Mouse (Mus musculus): Measurements from ENCODE around the gene Wdr93. TPM values are rescaled to one million over a fixed set of nuclear protein-coding genes. Genes with fewer than 3 reads are reported as not detected.
A peak's percentile ranks its signal among the peaks of the same experiment; 100 is the strongest.

The Wdr93 gene
- polyA plus RNA-seq (2012; ENCODE audit: insufficient read depth, insufficient read length, missing spikeins): not detected in 2 replicates

GRCm38 (mm10) chr7:79742659-79743536 lies at the start of gene Wdr93, which contains the start of gene Pex11a:
Gene Wdr93, plus strand, starts transcription at chr7:79743163.
Gene Pex11a, minus strand, starts transcription at chr7:79743131.
- H3K27ac ChIP-seq (ENCODE audit: insufficient read depth, low read depth, low read length): no peak within 1 kb of the TSS
- TF ChIP-seq CTCF (IDR thresholded peaks at IDR 0.05; ENCODE audit: low read depth, low read length) (no peak), POLR2A (IDR thresholded peaks at IDR 0.05; ENCODE audit: borderline replicate concordance, low read depth, low read length) (no peak)
- peaks cover 17% of the 10 kb centered on the region for H3K4me1 ChIP-seq (ENCODE audit: control insufficient read depth, insufficient read depth, low read length)
- peak within 1 kb of the TSS; percentile 88 for H3K4me3 ChIP-seq (ENCODE audit: insufficient read depth, low read length)

GRCm38 (mm10) chr7:79696495-79696894 lies 46.5 kb upstream of the Wdr93 start:
- H3K4me1 ChIP-seq (ENCODE audit: control insufficient read depth, insufficient read depth, low read length): peaks cover 5% of the 10 kb centered on the region; the same call in 1 of the 2 replicates
- no peak overlapping the region for H3K27ac ChIP-seq (ENCODE audit: insufficient read depth, low read depth, low read length)
- H3K4me3 ChIP-seq (ENCODE audit: insufficient read depth, low read length): no peak overlapping the region
- TF ChIP-seq POLR2A (IDR thresholded peaks at IDR 0.05; ENCODE audit: borderline replicate concordance, low read depth, low read length): no peak
- no peak for TF ChIP-seq CTCF (IDR thresholded peaks at IDR 0.05; ENCODE audit: low read depth, low read length)

GRCm38 (mm10) chr7:79702755-79703154 lies 40.2 kb upstream of the Wdr93 start:
- Histone ChIP-seq H3K4me3 (ENCODE audit: insufficient read depth, low read length) (no peak overlapping the region), H3K4me1 (ENCODE audit: control insufficient read depth, insufficient read depth, low read length) (no peaks in the 10 kb centered on the region)
- TF ChIP-seq CTCF (IDR thresholded peaks at IDR 0.05; ENCODE audit: low read depth, low read length) (no peak), POLR2A (IDR thresholded peaks at IDR 0.05; ENCODE audit: borderline replicate concordance, low read depth, low read length) (no peak)

DNA sequence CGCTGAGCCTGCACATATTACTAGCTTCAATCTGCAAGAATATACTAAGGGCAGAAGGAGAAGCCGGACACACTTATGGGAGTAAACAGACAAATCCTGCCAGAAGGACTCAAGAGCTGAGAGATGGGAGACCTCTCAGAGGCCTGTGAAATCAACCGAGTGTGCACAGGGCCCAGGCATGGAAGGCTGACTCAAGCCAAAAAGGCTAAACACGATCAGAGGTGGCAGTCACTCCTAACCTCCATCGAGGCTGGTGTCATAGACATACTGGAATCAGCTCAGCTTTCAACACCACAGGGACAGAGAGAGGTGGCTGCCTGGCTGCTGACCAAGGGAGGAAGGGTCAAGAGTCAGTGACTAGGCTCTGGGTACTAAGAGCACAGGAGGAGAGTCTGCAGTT lies 37.8 kb upstream of the Wdr93 start:
- Histone ChIP-seq H3K4me3 (ENCODE audit: insufficient read depth, low read length) (no peak overlapping the region), H3K4me1 (ENCODE audit: control insufficient read depth, insufficient read depth, low read length) (no peaks in the 10 kb centered on the region), H3K27ac (ENCODE audit: insufficient read depth, low read depth, low read length) (no peak overlapping the region)
- TF ChIP-seq CTCF (IDR thresholded peaks at IDR 0.05; ENCODE audit: low read depth, low read length) (no peak), POLR2A (IDR thresholded peaks at IDR 0.05; ENCODE audit: borderline replicate concordance, low read depth, low read length) (no peak)

More at GRCm38 (mm10) chr7:79702755-79703154, 40.2 kb upstream of the Wdr93 start:
- H3K27ac ChIP-seq (ENCODE audit: insufficient read depth, low read depth, low read length): no peak overlapping the region

GRCm38 (mm10) chr7:79710130-79710607 lies 32.8 kb upstream of the Wdr93 start:
- Histone ChIP-seq H3K27ac (ENCODE audit: insufficient read depth, low read depth, low read length) (no peak overlapping the region), H3K4me1 (ENCODE audit: control insufficient read depth, insufficient read depth, low read length) (no peaks in the 10 kb centered on the region), H3K4me3 (ENCODE audit: insufficient read depth, low read length) (peak overlapping the region; percentile 43)
- TF ChIP-seq CTCF (IDR thresholded peaks at IDR 0.05; ENCODE audit: low read depth, low read length): no peak
- no peak for TF ChIP-seq POLR2A (IDR thresholded peaks at IDR 0.05; ENCODE audit: borderline replicate concordance, low read depth, low read length)

GRCm38 (mm10) chr7:79710831-79711230 lies 32.1 kb upstream of the Wdr93 start:
- TF ChIP-seq CTCF (IDR thresholded peaks at IDR 0.05; ENCODE audit: low read depth, low read length) (no peak), POLR2A (IDR thresholded peaks at IDR 0.05; ENCODE audit: borderline replicate concordance, low read depth, low read length) (no peak)
- H3K4me3 ChIP-seq (ENCODE audit: insufficient read depth, low read length): no peak overlapping the region
- no peak overlapping the region for H3K27ac ChIP-seq (ENCODE audit: insufficient read depth, low read depth, low read length)
- no peaks in the 10 kb centered on the region for H3K4me1 ChIP-seq (ENCODE audit: control insufficient read depth, insufficient read depth, low read length)

DNA sequence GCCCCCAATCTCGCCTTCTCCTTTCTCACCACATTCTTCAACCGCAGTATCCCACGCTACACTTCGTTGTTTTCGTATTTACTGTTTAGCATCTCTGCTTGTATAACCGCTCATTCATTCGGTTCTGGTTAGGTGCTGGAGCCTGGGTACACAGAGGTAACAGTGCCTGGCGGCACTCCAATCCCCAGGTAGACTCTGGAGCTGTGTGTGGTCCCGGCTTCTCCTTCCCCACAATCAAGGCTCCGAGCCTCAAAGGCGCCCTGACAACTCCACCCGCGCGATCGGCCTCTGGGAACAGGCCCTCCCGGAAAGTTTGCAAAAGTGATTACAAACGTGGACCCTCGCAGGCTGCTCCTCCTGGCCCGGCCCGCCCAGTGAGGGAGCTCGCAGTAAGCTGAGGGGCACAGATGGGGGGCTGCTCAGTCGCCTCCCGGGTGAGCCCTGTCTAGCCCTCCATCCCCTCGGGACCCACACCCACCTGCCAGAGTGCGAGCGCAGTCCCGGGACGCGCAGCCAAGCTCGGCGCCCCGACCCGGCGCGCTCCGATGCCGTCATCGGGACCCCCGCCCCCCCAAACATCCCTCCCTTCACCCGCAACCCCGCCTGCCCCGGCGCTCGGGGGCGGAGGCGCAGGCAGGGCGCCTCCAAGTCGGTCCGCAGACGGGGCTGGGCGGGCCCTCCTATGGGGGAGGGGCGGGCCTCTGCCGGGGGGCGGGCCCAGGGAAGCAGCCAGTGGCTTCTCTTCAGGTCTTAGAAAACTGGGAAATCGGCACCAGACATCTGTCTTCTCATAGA lies 27.6 kb upstream of the Wdr93 start, which contains the start of gene Kif7:
Kif7 (minus strand) TSS at position 534 of the 795 bp plus-strand sequence.
- Histone ChIP-seq H3K27ac (ENCODE audit: insufficient read depth, low read depth, low read length) (no peak within 1 kb of the TSS), H3K4me3 (ENCODE audit: insufficient read depth, low read length) (peak within 1 kb of the TSS; percentile 74), H3K4me1 (ENCODE audit: control insufficient read depth, insufficient read depth, low read length) (peaks cover 3% of the 10 kb centered on the region; the same call in 1 of the 2 replicates)
- TF ChIP-seq CTCF (IDR thresholded peaks at IDR 0.05; ENCODE audit: low read depth, low read length) (no peak), POLR2A (IDR thresholded peaks at IDR 0.05; ENCODE audit: borderline replicate concordance, low read depth, low read length) (no peak)

GRCm38 (mm10) chr7:79721386-79721977 lies 21.5 kb upstream of the Wdr93 start:
- Histone ChIP-seq H3K4me3 (ENCODE audit: insufficient read depth, low read length) (peak overlapping the region; percentile 62), H3K4me1 (ENCODE audit: control insufficient read depth, insufficient read depth, low read length) (peaks cover 11% of the 10 kb centered on the region), H3K27ac (ENCODE audit: insufficient read depth, low read depth, low read length) (no peak overlapping the region)
- no peak for TF ChIP-seq CTCF (IDR thresholded peaks at IDR 0.05; ENCODE audit: low read depth, low read length)
- TF ChIP-seq POLR2A (IDR thresholded peaks at IDR 0.05; ENCODE audit: borderline replicate concordance, low read depth, low read length): no peak

GRCm38 (mm10) chr7:79727091-79727490 lies 15.9 kb upstream of the Wdr93 start:
- Histone ChIP-seq H3K4me3 (ENCODE audit: insufficient read depth, low read length) (no peak overlapping the region), H3K4me1 (ENCODE audit: control insufficient read depth, insufficient read depth, low read length) (peaks cover 6% of the 10 kb centered on the region), H3K27ac (ENCODE audit: insufficient read depth, low read depth, low read length) (no peak overlapping the region)
- no peak for TF ChIP-seq POLR2A (IDR thresholded peaks at IDR 0.05; ENCODE audit: borderline replicate concordance, low read depth, low read length)
- TF ChIP-seq CTCF (IDR thresholded peaks at IDR 0.05; ENCODE audit: low read depth, low read length): peak; percentile 71
